Mouse (Mus musculus) kidney, embryonic 15.5 days (tissue): Measurements from ENCODE around the gene Gtf2ird1. TPM values are rescaled to one million over a fixed set of nuclear protein-coding genes. Genes with fewer than 3 reads are reported as not detected.
A peak's percentile ranks its signal among the peaks of the same experiment; 100 is the strongest.
"Not testable (repeated sequence)": the region's sequence is repeated elsewhere in the genome, so short reads cannot be mapped to it uniquely, and the experiment has no call there.

Source experiments
- ATAC-seq: fragments of 200-750 bp; cut with Nextera tagmentation; replicated peaks from 2 replicates; pipeline ENCODE4 v1.8.0; 2017; ENCODE audit warnings: moderate TSS enrichment; ENCODE audit not compliant: low FRiP score
- H3K27ac ChIP-seq: fragments of 300-500 bp; sonication (generic); 2 replicates; pipeline ENCODE4 v1.5.1; 2015; ENCODE audit warnings: mild to moderate bottlenecking, inconsistent platforms
- H3K27me3 ChIP-seq: fragments of 300-500 bp; sonication (generic); 2 replicates; pipeline ENCODE4 v1.6.1; 2015; ENCODE audit warnings: inconsistent platforms
- H3K36me3 ChIP-seq: fragments of 300-500 bp; sonication (generic); 2 replicates; pipeline ENCODE4 v1.6.1; 2015; ENCODE audit warnings: inconsistent platforms
- H3K4me1 ChIP-seq: fragments of 300-500 bp; sonication (generic); 2 replicates; pipeline ENCODE4 v1.6.1; 2015; ENCODE audit warnings: inconsistent platforms
- H3K4me2 ChIP-seq: fragments of 300-500 bp; sonication (generic); 2 replicates; pipeline ENCODE4 v1.6.1; 2015; ENCODE audit warnings: moderate library complexity, mild to moderate bottlenecking, inconsistent platforms
- H3K4me3 ChIP-seq: fragments of 300-500 bp; sonication (generic); replicated peaks from 2 replicates; pipeline ENCODE4 v1.5.1; 2015; ENCODE audit warnings: mild to moderate bottlenecking, inconsistent platforms
- H3K9ac ChIP-seq: fragments of 300-500 bp; sonication (generic); 2 replicates; pipeline ENCODE4 v1.6.1; 2015; ENCODE audit warnings: mild to moderate bottlenecking, inconsistent platforms
- H3K9me3 ChIP-seq: fragments of 300-500 bp; sonication (generic); replicated peaks from 2 replicates; pipeline ENCODE4 v1.6.1; 2016; ENCODE audit warnings: inconsistent platforms
- WGBS: fragments of 180-500 bp; shearing (Covaris S2); methylation state at CpG from one replicate; pipeline ENCODE4 v1.1.7; 2015; ENCODE audit warnings: mixed read lengths; 5-methylcytosine and 5-hydroxymethylcytosine counted together
- polyA plus RNA-seq: library from polyadenylated mRNA; unstranded; fragments of >200 nt; fragmentation: Nextera tagmentation; extraction: Ambion mirVana; gene quantifications from 2 replicates; pipeline ENCODE4 v1.2.1, GENCODE M21; 2015

Gtf2ird1 gene
- polyA plus RNA-seq, 1 experiment from 2014 or later: 84.3 TPM

DNA sequence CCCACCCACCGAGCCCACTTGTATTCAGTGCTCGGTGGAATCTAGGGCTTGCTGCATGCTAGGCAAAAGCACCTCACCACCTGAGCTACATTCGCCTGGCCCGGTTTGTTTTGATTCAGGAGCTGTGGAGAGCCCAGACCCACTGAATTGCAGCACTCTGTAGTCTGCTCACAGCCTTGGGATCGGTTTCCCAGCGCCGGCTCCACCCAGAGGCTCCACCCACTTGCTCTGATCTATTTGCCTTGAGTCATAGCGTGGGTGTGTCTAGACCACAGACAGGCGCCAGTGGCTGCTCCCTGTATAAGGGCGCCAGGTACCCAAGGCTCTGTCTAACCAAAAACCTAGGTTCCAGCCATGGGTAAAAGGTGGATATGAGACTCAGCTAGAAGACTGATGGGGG, 105.9 kb downstream of the Gtf2ird1 start:
- no peak overlapping the region for H3K9ac ChIP-seq
- H3K27me3 ChIP-seq: no peaks in the 10 kb centered on the region; the same call in 1 of the 2 replicates
- peak; percentile 90 for ATAC-seq
- WGBS: 9% methylated on average over 10 of the region's 10 CpGs
- H3K4me1 ChIP-seq: peaks cover 11% of the 10 kb centered on the region
- peak overlapping the region; percentile 11 for H3K4me3 ChIP-seq
- H3K4me2 ChIP-seq: peak overlapping the region; percentile 53
- H3K27ac ChIP-seq: no peak overlapping the region; the same call in 1 of the 2 replicates
- no peaks in the 10 kb centered on the region for H3K36me3 ChIP-seq
- no peaks in the 10 kb centered on the region for H3K9me3 ChIP-seq

DNA sequence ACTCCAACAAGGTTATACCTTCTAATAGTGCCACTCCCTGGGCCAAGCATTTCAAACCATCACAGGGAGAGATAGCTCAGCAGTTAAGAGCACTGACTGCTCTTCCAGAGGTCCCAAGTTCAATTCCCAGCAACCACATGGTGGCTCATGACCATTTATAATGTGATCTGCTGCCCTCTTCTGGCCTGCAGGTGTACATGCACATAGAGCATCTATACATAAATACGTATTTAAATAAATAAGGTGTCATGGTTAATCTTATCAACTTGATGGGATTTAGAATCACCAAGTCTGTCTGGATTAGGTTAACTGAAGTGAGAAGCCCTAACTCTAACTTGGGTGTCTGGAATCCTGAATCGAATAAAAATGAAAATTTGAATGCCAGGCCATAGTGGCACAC, 109.5 kb downstream of the Gtf2ird1 start:
- H3K9ac ChIP-seq: no peak overlapping the region
- ATAC-seq: no peak
- peaks cover 16% of the 10 kb centered on the region for H3K4me1 ChIP-seq
- no peaks in the 10 kb centered on the region for H3K36me3 ChIP-seq
- WGBS: 89% methylated on average over 2 of the region's 2 CpGs
- H3K9me3 ChIP-seq: no peaks in the 10 kb centered on the region
- H3K27me3 ChIP-seq: no peaks in the 10 kb centered on the region; the same call in 1 of the 2 replicates
- H3K4me3 ChIP-seq: no peak overlapping the region
- H3K4me2 ChIP-seq: no peak overlapping the region
- no peak overlapping the region for H3K27ac ChIP-seq

DNA sequence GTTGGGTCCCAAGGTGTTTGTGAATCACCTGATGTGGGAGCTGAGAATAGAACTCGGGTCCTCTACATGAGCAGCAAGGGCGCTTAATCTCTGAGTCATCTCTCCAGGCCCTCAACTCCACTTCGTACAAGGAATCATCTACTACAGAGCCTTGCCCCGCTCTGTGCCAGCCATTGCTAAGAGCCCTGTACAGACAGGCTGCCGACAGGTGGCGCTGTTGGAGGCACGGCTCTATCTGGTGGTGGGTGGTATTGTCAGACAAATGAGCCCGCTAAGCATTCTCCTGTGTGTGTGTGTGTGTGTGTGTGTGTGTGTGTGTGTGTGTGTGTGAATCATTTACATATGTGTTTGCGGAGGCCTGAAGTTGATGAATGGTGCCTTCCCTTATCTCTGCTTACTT, 111.1 kb downstream of the Gtf2ird1 start:
- Histone ChIP-seq H3K4me2 (no peak overlapping the region), H3K27me3 (no peaks in the 10 kb centered on the region; the same call in 1 of the 2 replicates), H3K36me3 (no peaks in the 10 kb centered on the region), H3K9ac (no peak overlapping the region), H3K27ac (no peak overlapping the region), H3K9me3 (no peaks in the 10 kb centered on the region), H3K4me1 (peaks cover 11% of the 10 kb centered on the region), H3K4me3 (no peak overlapping the region)
- WGBS: 85% methylated on average over 9 of the region's 9 CpGs
- ATAC-seq: no peak

DNA sequence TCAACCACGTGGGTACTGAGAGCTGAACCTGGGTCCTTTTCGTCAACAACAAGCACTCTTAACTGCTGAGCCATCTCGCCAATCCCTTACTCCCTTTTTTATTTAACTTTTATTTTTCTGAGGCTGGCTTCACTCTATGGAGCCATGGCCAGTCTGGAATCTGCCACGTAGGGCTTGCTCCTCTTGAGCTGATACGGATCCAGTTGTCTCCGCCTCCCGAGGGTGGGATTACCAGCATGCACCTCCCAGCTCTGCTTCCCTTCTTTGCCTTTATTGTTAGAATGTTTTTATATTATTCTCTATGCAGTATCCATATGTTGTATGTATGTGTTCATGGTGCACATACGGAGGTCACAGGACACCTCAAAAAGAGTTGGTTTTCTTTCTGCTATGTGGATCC, 112.4 kb downstream of the Gtf2ird1 start:
- H3K4me1 ChIP-seq: peaks cover 8% of the 10 kb centered on the region
- H3K4me3 ChIP-seq: no peak overlapping the region
- ATAC-seq: no peak
- WGBS: 83% methylated on average over 8 of the region's 8 CpGs
- H3K4me2 ChIP-seq: no peak overlapping the region
- no peaks in the 10 kb centered on the region for H3K9me3 ChIP-seq
- no peaks in the 10 kb centered on the region; the same call in 1 of the 2 replicates for H3K27me3 ChIP-seq
- H3K36me3 ChIP-seq: no peaks in the 10 kb centered on the region
- H3K9ac ChIP-seq: no peak overlapping the region
- H3K27ac ChIP-seq: no peak overlapping the region

DNA sequence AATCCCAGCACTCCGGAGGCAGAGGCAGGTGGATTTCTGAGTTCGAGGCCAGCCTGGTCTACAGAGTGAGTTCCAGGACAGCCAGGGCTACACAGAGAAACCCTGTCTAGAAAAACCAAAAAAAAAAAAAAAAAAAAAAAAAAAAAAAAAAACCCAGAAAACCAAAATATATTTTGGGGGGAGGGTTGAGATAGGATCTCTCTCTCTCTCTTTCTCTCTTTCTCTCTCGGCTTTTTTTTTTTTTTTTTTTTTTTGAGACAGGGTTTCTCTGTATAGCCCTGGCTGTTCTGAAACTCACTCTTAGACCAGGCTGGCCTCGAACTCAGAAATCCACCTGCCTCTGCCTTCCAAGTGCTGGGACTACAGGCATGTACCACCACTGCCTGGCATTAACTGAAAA, 113.0 kb downstream of the Gtf2ird1 start:
- not testable (repeated sequence) for H3K36me3 ChIP-seq, H3K9ac ChIP-seq, ATAC-seq, H3K4me2 ChIP-seq, H3K4me3 ChIP-seq, H3K27ac ChIP-seq, H3K27me3 ChIP-seq, H3K9me3 ChIP-seq, H3K4me1 ChIP-seq
- WGBS: 77% methylated on average over 4 of the region's 4 CpGs

DNA sequence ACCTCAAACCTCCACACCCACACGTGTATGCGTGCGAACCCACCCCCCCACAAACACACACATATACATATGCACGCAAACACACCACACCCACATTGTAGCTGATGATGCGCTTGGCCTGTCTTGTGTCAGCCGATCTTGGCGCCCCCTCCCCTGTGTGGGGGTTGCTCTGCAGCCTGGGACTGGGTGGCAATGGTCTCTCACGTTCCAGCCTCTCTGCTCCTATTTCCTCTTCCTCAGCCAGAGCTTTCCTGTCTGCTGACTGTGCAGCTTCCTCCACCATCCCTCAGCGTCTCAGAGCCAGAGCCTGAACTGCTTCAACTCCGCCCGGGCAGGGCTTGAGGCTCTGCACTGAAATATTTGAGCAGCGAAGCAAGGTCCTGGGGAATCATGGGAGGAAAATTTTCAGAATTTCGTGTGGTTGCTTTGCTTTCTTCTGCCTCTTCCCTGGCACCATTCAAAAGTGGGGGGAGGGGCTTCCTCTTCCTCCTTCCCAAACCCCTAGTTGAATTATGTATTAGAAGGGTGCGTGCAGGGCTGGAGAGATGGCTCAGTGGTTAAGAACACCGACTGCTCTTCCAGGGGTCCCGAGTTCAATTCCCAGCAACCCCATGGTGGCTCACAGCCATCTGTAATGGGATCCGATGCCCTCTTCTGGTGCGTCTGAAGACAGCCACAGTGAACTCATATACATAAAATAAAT, 113.9 kb downstream of the Gtf2ird1 start:
- no peak overlapping the region for H3K4me3 ChIP-seq
- H3K9me3 ChIP-seq: no peaks in the 10 kb centered on the region
- H3K36me3 ChIP-seq: no peaks in the 10 kb centered on the region
- no peak overlapping the region for H3K9ac ChIP-seq
- H3K27me3 ChIP-seq: no peaks in the 10 kb centered on the region
- H3K4me1 ChIP-seq: peaks cover 8% of the 10 kb centered on the region
- peak; percentile 55; the same call in 1 of the 2 replicates for ATAC-seq
- 69% methylated on average over 18 of the region's 18 CpGs for WGBS
- H3K27ac ChIP-seq: peak overlapping the region; percentile 37
- H3K4me2 ChIP-seq: peak overlapping the region; percentile 14

DNA sequence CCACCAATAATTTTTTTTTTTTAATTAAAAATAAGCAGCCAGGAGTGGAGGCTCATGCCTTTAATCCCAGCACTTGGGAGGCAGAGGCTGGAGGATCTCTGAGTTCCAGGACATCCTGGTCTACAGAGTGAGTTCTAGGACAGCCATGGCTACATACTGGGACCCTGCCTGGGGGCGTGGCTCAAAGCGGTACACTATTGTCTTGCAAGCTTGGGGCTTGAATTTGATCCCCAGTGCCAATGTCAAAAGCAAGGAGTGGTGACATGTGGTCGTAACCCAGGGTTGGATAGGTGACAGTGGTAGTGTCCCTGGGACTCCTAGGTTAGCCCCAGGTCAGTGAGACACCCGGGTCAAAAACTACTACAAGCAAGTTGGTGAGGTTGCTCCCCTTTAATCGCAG, 114.8 kb downstream of the Gtf2ird1 start:
- H3K27ac ChIP-seq: no peak overlapping the region
- no peak overlapping the region for H3K4me3 ChIP-seq
- ATAC-seq: no peak
- no peaks in the 10 kb centered on the region for H3K36me3 ChIP-seq
- H3K9ac ChIP-seq: no peak overlapping the region
- no peak overlapping the region for H3K4me2 ChIP-seq
- WGBS: 92% methylated on average over 5 of the region's 5 CpGs
- H3K9me3 ChIP-seq: no peaks in the 10 kb centered on the region
- no peaks in the 10 kb centered on the region for H3K27me3 ChIP-seq
- peaks cover 8% of the 10 kb centered on the region for H3K4me1 ChIP-seq

DNA sequence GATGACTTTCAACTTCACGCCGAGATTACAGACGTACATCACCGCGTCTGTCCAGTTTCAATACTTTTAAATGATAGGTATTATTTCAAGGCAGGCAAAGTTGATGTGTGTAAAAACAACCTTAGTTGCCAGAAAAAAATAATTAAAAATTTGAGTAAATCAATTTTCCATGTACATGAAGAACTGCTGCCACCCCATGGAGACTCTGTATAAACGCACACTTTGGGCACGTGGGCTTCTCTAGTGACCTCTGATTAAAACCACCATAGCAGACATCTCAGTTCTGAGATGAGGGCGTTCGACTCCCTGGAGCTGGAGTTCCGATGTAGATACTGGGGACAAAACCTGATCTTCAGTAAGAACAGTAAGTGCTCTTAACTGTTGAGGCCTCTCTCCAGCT, 115.2 kb downstream of the Gtf2ird1 start:
- Histone ChIP-seq H3K36me3 (no peaks in the 10 kb centered on the region), H3K9me3 (no peaks in the 10 kb centered on the region), H3K27me3 (no peaks in the 10 kb centered on the region), H3K4me3 (no peak overlapping the region), H3K9ac (no peak overlapping the region), H3K4me2 (no peak overlapping the region), H3K4me1 (peaks cover 8% of the 10 kb centered on the region), H3K27ac (no peak overlapping the region)
- 63% methylated on average over 10 of the region's 10 CpGs for whole genome bisulfite sequencing
- ATAC-seq: no peak

DNA sequence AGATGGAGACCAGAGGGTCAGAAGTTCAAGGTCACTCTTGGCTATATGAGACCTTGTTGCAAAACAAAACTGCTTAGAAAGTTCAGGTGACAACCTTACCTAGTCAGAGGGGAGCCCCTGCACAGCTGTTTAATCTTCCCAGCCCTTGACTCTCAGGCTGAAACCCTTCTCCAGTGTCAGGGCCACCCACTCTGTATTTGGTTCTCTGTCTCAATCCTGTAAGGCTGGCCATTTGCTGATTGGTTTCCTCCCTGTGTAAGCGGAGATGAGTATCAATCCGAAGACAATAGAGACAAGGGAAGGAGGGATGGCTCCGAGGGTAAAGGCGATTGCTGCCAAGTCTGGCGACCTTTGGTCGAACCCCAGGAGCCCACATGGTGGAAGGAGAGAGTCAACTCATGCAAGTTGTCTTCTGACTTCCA, 116.4 kb downstream of the Gtf2ird1 start:
- 19% methylated on average over 6 of the region's 6 CpGs for WGBS
- H3K27ac ChIP-seq: no peak overlapping the region
- no peak overlapping the region for H3K4me2 ChIP-seq
- no peaks in the 10 kb centered on the region for H3K27me3 ChIP-seq
- H3K4me1 ChIP-seq: peaks cover 8% of the 10 kb centered on the region
- no peaks in the 10 kb centered on the region for H3K9me3 ChIP-seq
- no peaks in the 10 kb centered on the region for H3K36me3 ChIP-seq
- ATAC-seq: peak; percentile 50; the same call in 1 of the 2 replicates
- H3K4me3 ChIP-seq: no peak overlapping the region
- H3K9ac ChIP-seq: no peak overlapping the region

DNA sequence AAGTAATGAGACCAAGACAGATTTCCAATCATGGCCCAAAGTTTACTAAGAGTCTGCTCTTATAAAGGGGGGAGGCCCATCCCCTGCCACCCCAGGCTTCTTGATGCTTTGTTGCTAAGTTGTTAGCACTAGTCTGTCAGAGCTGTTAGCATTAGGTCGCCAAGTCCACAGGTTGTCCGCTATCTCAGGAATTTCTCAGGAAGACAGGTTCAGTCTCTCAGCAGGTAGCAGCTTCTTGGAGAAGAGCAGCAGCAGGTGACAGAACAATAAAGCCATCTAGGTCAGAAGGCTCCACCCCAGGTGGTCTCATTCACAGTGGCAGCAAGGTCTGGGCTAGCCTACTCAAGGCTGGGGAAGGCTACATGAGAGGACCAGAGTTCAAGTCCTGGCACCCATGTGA, 119.5 kb downstream of the Gtf2ird1 start:
- not testable (repeated sequence) for H3K4me2 ChIP-seq, H3K9me3 ChIP-seq, H3K9ac ChIP-seq, H3K4me3 ChIP-seq, ATAC-seq, H3K36me3 ChIP-seq, H3K27me3 ChIP-seq, H3K4me1 ChIP-seq, H3K27ac ChIP-seq
- WGBS: 77% methylated on average over 2 of the region's 2 CpGs

DNA sequence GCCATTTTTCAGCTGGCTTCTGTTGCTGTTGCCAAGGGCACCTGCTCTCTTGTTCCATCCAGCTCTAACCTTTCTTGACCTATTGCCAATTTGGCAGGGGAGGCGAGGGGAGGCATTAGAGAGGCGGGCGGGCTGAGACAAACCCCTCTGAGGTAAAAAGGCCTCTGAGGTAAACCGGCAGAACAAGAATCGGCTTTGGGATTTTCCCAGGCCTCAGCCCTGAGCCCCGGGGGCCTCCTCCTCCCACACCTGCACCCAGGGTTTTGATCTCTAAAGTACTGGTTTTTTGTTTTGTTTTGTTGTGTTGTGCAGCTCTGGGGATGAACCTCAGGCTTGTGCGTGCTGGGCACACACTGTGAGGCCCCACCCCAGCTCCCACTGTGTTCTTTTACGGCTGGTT, 123.8 kb downstream of the Gtf2ird1 start:
- 0 out of 2 replicates have a peak, but pooled peaks have one; percentile 43 for ATAC-seq

DNA sequence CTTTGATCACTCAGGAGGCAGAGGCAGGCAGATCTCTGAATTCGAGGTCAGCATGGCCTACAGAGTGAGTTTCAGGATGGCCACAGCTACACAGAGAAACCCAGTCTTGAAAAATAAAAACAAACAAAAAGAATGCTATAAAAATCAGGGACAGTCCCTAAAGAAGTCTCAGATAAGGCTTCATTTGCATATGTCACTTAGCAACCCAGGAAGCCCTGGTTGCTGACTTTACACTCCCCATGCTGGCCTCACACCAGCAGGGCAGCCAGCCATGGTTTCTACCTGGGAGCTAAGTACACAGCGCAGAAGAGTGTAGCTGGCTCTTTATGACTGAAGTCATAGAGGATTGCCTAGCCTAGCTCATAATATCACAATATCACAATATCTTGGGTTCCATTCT, 126.4 kb downstream of the Gtf2ird1 start:
- H3K36me3 ChIP-seq: no peaks in the 10 kb centered on the region
- no peaks in the 10 kb centered on the region for H3K27me3 ChIP-seq
- no peak for ATAC-seq
- no peak overlapping the region for H3K4me3 ChIP-seq
- H3K4me1 ChIP-seq: peaks cover 16% of the 10 kb centered on the region
- H3K9ac ChIP-seq: no peak overlapping the region
- WGBS: 91% methylated on average over 2 of the region's 2 CpGs
- H3K9me3 ChIP-seq: no peaks in the 10 kb centered on the region
- H3K4me2 ChIP-seq: no peak overlapping the region
- H3K27ac ChIP-seq: no peak overlapping the region

More for the DNA sequence above, 123.8 kb downstream of the Gtf2ird1 start:
- H3K9ac ChIP-seq: no peak overlapping the region; the same call in 1 of the 2 replicates
- H3K4me1 ChIP-seq: peaks cover 5% of the 10 kb centered on the region; the same call in 1 of the 2 replicates
- H3K27me3 ChIP-seq: no peaks in the 10 kb centered on the region
- peak overlapping the region; percentile 72 for H3K27ac ChIP-seq
- WGBS: 40% methylated on average over 8 of the region's 8 CpGs
- H3K4me3 ChIP-seq: no peak overlapping the region
- no peaks in the 10 kb centered on the region for H3K9me3 ChIP-seq
- no peak overlapping the region for H3K4me2 ChIP-seq
- H3K36me3 ChIP-seq: no peaks in the 10 kb centered on the region

DNA sequence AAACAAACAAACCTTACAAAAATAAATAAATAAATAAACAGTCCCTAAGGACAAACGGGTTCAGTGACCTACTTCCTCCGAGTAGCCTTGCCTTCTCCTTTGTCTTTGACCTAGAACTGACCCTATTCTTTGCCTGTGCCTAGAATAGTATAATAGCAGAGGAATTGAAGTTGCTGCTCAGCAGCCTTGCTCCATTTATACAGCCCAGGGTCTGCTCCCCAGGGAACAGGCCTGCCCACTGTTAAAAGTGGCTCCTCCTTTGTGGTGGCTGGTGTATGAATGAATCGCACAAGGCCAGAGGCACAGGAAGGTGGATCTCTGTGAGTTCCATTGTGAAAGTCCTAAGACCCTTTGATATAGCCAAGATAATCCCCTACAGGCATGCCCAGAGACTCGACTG, 127.2 kb downstream of the Gtf2ird1 start:
- Histone ChIP-seq H3K36me3 (no peaks in the 10 kb centered on the region), H3K4me3 (no peak overlapping the region), H3K9me3 (no peaks in the 10 kb centered on the region), H3K27me3 (no peaks in the 10 kb centered on the region), H3K9ac (no peak overlapping the region), H3K4me2 (no peak overlapping the region), H3K27ac (no peak overlapping the region), H3K4me1 (peaks cover 16% of the 10 kb centered on the region)
- ATAC-seq: no peak
- WGBS: 70% methylated on average over 4 of the region's 4 CpGs
